Mouse (Mus musculus) embryonic facial prominence, embryonic 13.5 days (tissue): Measurements from ENCODE around the gene Fbxo9. TPM values are rescaled to one million over a fixed set of nuclear protein-coding genes. Genes with fewer than 3 reads are reported as not detected.
"Not testable (repeated sequence)": the region's sequence is repeated elsewhere in the genome, so short reads cannot be mapped to it uniquely, and the experiment has no call there.

Experiments used
- ATAC-seq: fragments of 200-750 bp; cut with Nextera tagmentation; 2 replicates; pipeline ENCODE4 v1.8.0; 2017; ENCODE audit warnings: low read depth; ENCODE audit not compliant: insufficient number of reproducible peaks, insufficient read depth, low FRiP score, low TSS enrichment
- H3K27ac ChIP-seq: fragments of 300-500 bp; sonication (generic); 2 replicates; pipeline ENCODE4 v1.5.1; 2015; ENCODE audit warnings: moderate library complexity, mild to moderate bottlenecking, inconsistent platforms
- H3K27me3 ChIP-seq: fragments of 300-500 bp; sonication (generic); 2 replicates; pipeline ENCODE4 v1.6.1; 2015; ENCODE audit warnings: mild to moderate bottlenecking, inconsistent platforms
- H3K36me3 ChIP-seq: fragments of 300-500 bp; sonication (generic); 2 replicates; pipeline ENCODE4 v1.6.1; 2015; ENCODE audit warnings: mild to moderate bottlenecking, inconsistent platforms
- H3K4me1 ChIP-seq: fragments of 300-500 bp; sonication (generic); 2 replicates; pipeline ENCODE4 v1.6.1; 2015; ENCODE audit warnings: inconsistent platforms
- H3K4me2 ChIP-seq: fragments of 300-500 bp; sonication (generic); 2 replicates; pipeline ENCODE4 v1.6.1; 2015; ENCODE audit warnings: moderate library complexity, mild to moderate bottlenecking, inconsistent platforms
- H3K4me3 ChIP-seq: fragments of 300-500 bp; sonication (generic); 2 replicates; pipeline ENCODE4 v1.5.1; 2015; ENCODE audit warnings: mild to moderate bottlenecking, inconsistent platforms
- H3K9ac ChIP-seq: fragments of 300-500 bp; sonication (generic); 2 replicates; pipeline ENCODE4 v1.6.1; 2015; ENCODE audit warnings: mild to moderate bottlenecking, inconsistent platforms
- H3K9me3 ChIP-seq: fragments of 300-500 bp; sonication (generic); 2 replicates; pipeline ENCODE4 v1.6.1; 2016; ENCODE audit warnings: inconsistent platforms
- WGBS: fragments of 180-500 bp; shearing (Covaris S2); methylation state at CpG from one replicate; pipeline ENCODE4 v1.1.7; 2015; ENCODE audit warnings: mixed read lengths; 5-methylcytosine and 5-hydroxymethylcytosine counted together
- polyA plus RNA-seq: library from polyadenylated mRNA; unstranded; fragments of >200 nt; fragmentation: Nextera tagmentation; extraction: Ambion mirVana; gene quantifications from 2 replicates; pipeline ENCODE4 v1.2.1, GENCODE M21; 2015

Fbxo9 gene
- polyA plus RNA-seq = 36.0 and 41.2 TPM in 2 replicates

GRCm38 (mm10) chr9:78108796-78109239 lies at the start of gene Fbxo9, which contains the start of gene Ick:
Gene Fbxo9, minus strand, starts transcription at chr9:78109065.
Gene Ick, plus strand, starts transcription at chr9:78109192.
- H3K27me3 ChIP-seq = no peaks in the 10 kb centered on the region
- no peaks in the 10 kb centered on the region for H3K9me3 ChIP-seq
- under 1% methylated on average over 20 of the region's 20 CpGs for WGBS
- peak within 1 kb of the TSS; percentile 95 for H3K27ac ChIP-seq
- peak within 1 kb of the TSS; percentile 91 for H3K4me3 ChIP-seq
- H3K4me2 ChIP-seq = peak within 1 kb of the TSS; percentile 89
- H3K4me1 ChIP-seq = peaks cover 25% of the 10 kb centered on the region
- peak within 1 kb of the TSS; percentile 93 for H3K9ac ChIP-seq
- H3K36me3 ChIP-seq = peaks cover 4% of the 10 kb centered on the region; the same call in 1 of the 2 replicates
- peak; percentile 89 for ATAC-seq

- Histone ChIP-seq H3K9me3 (no peaks in the 10 kb centered on the region), H3K9ac (no peak overlapping the region), H3K4me2 (no peak overlapping the region), H3K4me3 (no peak overlapping the region), H3K36me3 (peaks cover 86% of the 10 kb centered on the region), H3K27me3 (no peaks in the 10 kb centered on the region), H3K4me1 (no peaks in the 10 kb centered on the region), H3K27ac (no peak overlapping the region)
- no peak for ATAC-seq
- 92% methylated on average over 1 of the region's 1 CpGs for whole genome bisulfite sequencing
These were observed 48.4 kb upstream of the Fbxo9 start for GRCm38 (mm10) chr9:78157221-78157620.

GRCm38 (mm10) chr9:78154211-78154977 lies 45.5 kb upstream of the Fbxo9 start:
- H3K4me3 ChIP-seq = no peak overlapping the region
- 85% methylated on average over 11 of the region's 11 CpGs for WGBS
- no peak overlapping the region for H3K4me2 ChIP-seq
- H3K9me3 ChIP-seq = no peaks in the 10 kb centered on the region
- no peaks in the 10 kb centered on the region for H3K4me1 ChIP-seq
- H3K9ac ChIP-seq = no peak overlapping the region
- no peaks in the 10 kb centered on the region for H3K27me3 ChIP-seq
- H3K27ac ChIP-seq = no peak overlapping the region
- H3K36me3 ChIP-seq = peaks cover 78% of the 10 kb centered on the region
- ATAC-seq = no peak

DNA sequence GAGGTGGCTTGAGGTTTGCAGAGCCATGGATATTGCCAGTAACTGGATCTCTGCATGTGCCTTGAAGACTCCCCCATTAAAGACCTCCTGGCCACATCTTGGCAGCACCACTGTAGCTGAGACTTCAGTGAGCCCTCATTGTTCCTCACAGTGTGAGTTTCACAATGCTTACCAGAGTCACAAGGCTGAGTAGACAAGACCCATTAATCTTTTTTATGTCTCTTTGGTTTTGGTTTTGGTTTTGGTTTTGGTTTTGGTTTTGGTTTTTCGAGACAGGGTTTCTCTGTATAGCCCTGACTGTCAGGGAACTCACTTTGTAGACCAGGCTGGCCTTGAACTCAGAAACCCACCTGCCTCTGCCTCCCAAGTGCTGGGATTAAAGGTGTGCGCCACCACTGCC lies 40.9 kb upstream of the Fbxo9 start:
- not testable (repeated sequence) for H3K4me1 ChIP-seq, H3K9ac ChIP-seq, H3K27ac ChIP-seq, ATAC-seq, H3K4me2 ChIP-seq, H3K4me3 ChIP-seq, H3K9me3 ChIP-seq, H3K27me3 ChIP-seq
- H3K36me3 ChIP-seq = peaks cover 63% of the 10 kb centered on the region
- WGBS = 92% methylated on average over 2 of the region's 2 CpGs

DNA sequence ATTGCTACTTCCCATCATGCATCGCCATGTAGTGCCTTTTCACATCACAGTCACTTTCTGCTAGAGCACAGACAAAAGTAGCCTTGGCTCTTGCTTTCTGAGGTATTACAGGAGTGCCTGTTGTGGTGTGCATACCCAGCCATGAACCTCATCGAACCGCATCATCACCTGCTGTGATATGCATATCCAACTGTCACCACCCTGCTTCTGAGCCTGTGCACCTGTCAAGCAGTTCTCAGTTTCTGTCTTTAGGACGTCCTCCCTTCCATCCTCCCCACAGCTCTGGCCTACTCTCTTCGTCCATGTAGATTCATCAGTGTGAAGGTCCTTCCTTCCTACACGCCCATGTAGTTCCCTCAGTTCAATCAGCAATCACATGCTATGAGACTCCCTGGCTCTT lies 39.3 kb upstream of the Fbxo9 start:
- Histone ChIP-seq H3K9ac (no peak overlapping the region), H3K27me3 (no peaks in the 10 kb centered on the region), H3K9me3 (no peaks in the 10 kb centered on the region), H3K4me2 (no peak overlapping the region), H3K36me3 (peaks cover 66% of the 10 kb centered on the region), H3K4me3 (no peak overlapping the region), H3K27ac (no peak overlapping the region), H3K4me1 (no peaks in the 10 kb centered on the region)
- 93% methylated on average over 6 of the region's 6 CpGs for WGBS
- ATAC-seq = no peak

DNA sequence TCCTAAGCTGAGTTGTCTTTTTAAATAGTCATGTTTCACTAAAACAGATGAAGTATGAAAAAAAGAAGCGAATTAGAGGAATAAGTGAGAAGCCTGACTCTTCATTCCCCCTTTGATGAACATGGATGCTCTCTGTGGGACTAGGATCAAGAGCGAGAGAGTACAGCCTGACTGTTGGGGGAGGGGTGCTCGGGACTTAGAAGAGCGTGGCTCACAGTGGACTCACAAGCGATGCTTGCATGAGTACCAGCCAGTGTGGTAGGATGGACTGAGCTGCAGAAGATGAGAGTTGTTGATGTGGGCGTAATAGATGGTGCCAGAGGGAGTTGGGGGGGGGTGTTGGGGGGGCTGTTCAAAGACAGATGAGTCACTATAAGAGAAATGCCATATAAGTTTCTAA lies 37.8 kb upstream of the Fbxo9 start:
- WGBS = 64% methylated on average over 6 of the region's 6 CpGs

GRCm38 (mm10) chr9:78146099-78146498 lies 37.2 kb upstream of the Fbxo9 start:
- Histone ChIP-seq H3K27me3 (no peaks in the 10 kb centered on the region), H3K9ac (no peak overlapping the region), H3K9me3 (peaks cover 10% of the 10 kb centered on the region), H3K36me3 (peaks cover 69% of the 10 kb centered on the region), H3K4me3 (no peak overlapping the region), H3K27ac (no peak overlapping the region), H3K4me1 (no peaks in the 10 kb centered on the region), H3K4me2 (no peak overlapping the region)
- 65% methylated on average over 4 of the region's 4 CpGs for WGBS
- no peak for ATAC-seq

More for the DNA sequence above, 37.8 kb upstream of the Fbxo9 start:
- no peak overlapping the region for H3K4me2 ChIP-seq
- no peak overlapping the region for H3K9ac ChIP-seq
- no peak for ATAC-seq
- H3K9me3 ChIP-seq = peaks cover 8% of the 10 kb centered on the region
- H3K4me3 ChIP-seq = no peak overlapping the region
- no peak overlapping the region for H3K27ac ChIP-seq
- peaks cover 69% of the 10 kb centered on the region for H3K36me3 ChIP-seq
- no peaks in the 10 kb centered on the region for H3K4me1 ChIP-seq
- H3K27me3 ChIP-seq = no peaks in the 10 kb centered on the region

GRCm38 (mm10) chr9:78139463-78139862 lies 30.6 kb upstream of the Fbxo9 start:
- no peak overlapping the region for H3K27ac ChIP-seq
- no peak overlapping the region for H3K9ac ChIP-seq
- peaks cover 10% of the 10 kb centered on the region for H3K9me3 ChIP-seq
- H3K4me3 ChIP-seq = no peak overlapping the region
- no peaks in the 10 kb centered on the region for H3K27me3 ChIP-seq
- H3K4me1 ChIP-seq = 0 out of 2 replicates have a peak, but pooled peaks cover 3% of the 10 kb centered on the region
- no peak overlapping the region for H3K4me2 ChIP-seq
- ATAC-seq = no peak
- peaks cover 80% of the 10 kb centered on the region for H3K36me3 ChIP-seq
- 87% methylated on average over 4 of the region's 4 CpGs for WGBS

- peaks cover 78% of the 10 kb centered on the region for H3K36me3 ChIP-seq
- no peaks in the 10 kb centered on the region for H3K27me3 ChIP-seq
- 80% methylated on average over 9 of the region's 9 CpGs for WGBS
- no peak overlapping the region for H3K4me2 ChIP-seq
- H3K9ac ChIP-seq = no peak overlapping the region
- ATAC-seq = no peak
- H3K4me1 ChIP-seq = 0 out of 2 replicates have a peak, but pooled peaks cover 3% of the 10 kb centered on the region
- H3K4me3 ChIP-seq = no peak overlapping the region
- H3K27ac ChIP-seq = no peak overlapping the region
- peaks cover 10% of the 10 kb centered on the region for H3K9me3 ChIP-seq
These were observed 29.3 kb upstream of the Fbxo9 start for GRCm38 (mm10) chr9:78138044-78138676.

GRCm38 (mm10) chr9:78135658-78136057 lies 26.8 kb upstream of the Fbxo9 start:
- no peaks in the 10 kb centered on the region for H3K27me3 ChIP-seq
- no peak overlapping the region for H3K4me2 ChIP-seq
- WGBS = 84% methylated on average over 7 of the region's 7 CpGs
- no peak for ATAC-seq
- H3K9me3 ChIP-seq = no peaks in the 10 kb centered on the region
- H3K9ac ChIP-seq = no peak overlapping the region
- H3K36me3 ChIP-seq = peaks cover 81% of the 10 kb centered on the region
- H3K4me1 ChIP-seq = 0 out of 2 replicates have a peak, but pooled peaks cover 3% of the 10 kb centered on the region
- H3K4me3 ChIP-seq = no peak overlapping the region
- H3K27ac ChIP-seq = no peak overlapping the region

- no peak overlapping the region for H3K9ac ChIP-seq
- WGBS = 73% methylated on average over 10 of the region's 10 CpGs
- H3K4me2 ChIP-seq = no peak overlapping the region
- H3K27me3 ChIP-seq = no peaks in the 10 kb centered on the region
- ATAC-seq = no peak
- H3K9me3 ChIP-seq = no peaks in the 10 kb centered on the region
- H3K4me1 ChIP-seq = 0 out of 2 replicates have a peak, but pooled peaks cover 5% of the 10 kb centered on the region
- peaks cover 32% of the 10 kb centered on the region for H3K36me3 ChIP-seq
- H3K27ac ChIP-seq = no peak overlapping the region
- H3K4me3 ChIP-seq = no peak overlapping the region
These were observed 17.8 kb upstream of the Fbxo9 start for GRCm38 (mm10) chr9:78126643-78127042.

- Histone ChIP-seq H3K4me3 (no peak overlapping the region), H3K4me1 (0 out of 2 replicates have a peak, but pooled peaks cover 5% of the 10 kb centered on the region), H3K27me3 (no peaks in the 10 kb centered on the region), H3K36me3 (peaks cover 25% of the 10 kb centered on the region), H3K9ac (no peak overlapping the region), H3K27ac (no peak overlapping the region), H3K9me3 (no peaks in the 10 kb centered on the region), H3K4me2 (no peak overlapping the region)
- ATAC-seq = peak; percentile 20; the same call in 1 of the 2 replicates
- whole genome bisulfite sequencing = 70% methylated on average over 6 of the region's 6 CpGs
These were observed 17.1 kb upstream of the Fbxo9 start for GRCm38 (mm10) chr9:78126007-78126406.
